Mouse (Mus musculus): ENCODE results near the gene Sdf2l1. TPM values are rescaled to one million over a fixed set of nuclear protein-coding genes. Genes with fewer than 3 reads are reported as not detected.

The Sdf2l1 gene
- polyA plus RNA-seq, 1 experiment from 2014 or later: 57.5 TPM

DNA sequence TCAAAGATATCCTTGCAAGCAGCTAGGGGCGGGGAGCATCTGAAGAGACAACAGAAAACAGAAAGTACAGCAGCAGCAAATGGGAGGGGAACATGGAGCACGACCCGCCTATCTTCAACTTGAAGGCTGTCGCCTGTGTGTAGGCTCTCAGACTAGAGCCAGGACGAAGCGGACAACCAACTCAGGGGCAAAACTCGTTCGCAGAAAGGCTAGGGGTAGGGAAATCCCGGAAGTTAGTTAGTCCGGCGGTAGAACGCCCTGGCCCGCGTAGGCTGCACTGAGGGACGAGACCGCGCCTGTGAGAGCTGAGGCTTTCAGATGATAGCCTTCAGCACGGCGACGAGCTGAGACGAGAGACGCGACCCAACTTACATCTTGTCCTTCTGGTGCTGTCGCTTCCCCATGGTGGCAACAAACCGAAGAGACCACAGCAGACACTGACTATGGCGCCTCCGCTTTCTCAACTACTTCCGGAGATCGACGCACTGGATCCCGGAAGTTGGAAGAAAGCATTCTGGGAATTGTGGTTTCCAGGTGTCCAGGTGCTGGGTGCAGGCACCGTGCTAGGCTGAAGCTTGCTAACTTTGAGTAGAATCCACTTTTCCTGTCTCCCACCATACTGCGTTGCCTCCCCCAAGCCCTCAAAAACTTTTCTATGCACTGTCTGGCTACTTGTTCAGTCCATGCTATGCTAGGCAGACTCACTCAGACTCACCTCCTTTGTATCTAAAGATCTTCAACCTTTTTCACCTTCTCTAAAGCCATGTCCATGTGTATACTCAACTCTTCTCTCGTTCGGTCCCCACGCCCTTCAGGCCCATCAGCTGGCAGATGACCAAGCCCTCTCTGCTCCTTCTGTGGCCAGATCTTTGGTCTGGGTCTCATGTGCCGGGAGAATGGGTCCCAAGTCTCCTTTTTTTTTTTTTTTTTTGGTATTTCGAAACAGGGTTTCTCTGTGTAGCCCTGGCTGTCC lies 21.1 kb downstream of the Sdf2l1 start, which contains the start of gene Ppil2:
Gene Ppil2, minus strand, starts transcription at position 487 of the 973 bp plus-strand sequence.
- peak within 1 kb of the TSS; percentile 66 for H3K4me2 ChIP-seq
- 9% methylated on average over 38 of the region's 38 CpGs for WGBS
- no peaks in the 10 kb centered on the region for H3K9me3 ChIP-seq (replicated peaks)
- no peaks in the 10 kb centered on the region for H3K27me3 ChIP-seq
- H3K4me1 ChIP-seq: peaks cover 13% of the 10 kb centered on the region
- peak within 1 kb of the TSS; percentile 80 for H3K9ac ChIP-seq
- ATAC-seq: peak; percentile 88
- H3K4me3 ChIP-seq: peak within 1 kb of the TSS; percentile 85
- H3K36me3 ChIP-seq (ENCODE audit: poor library complexity, severe bottlenecking): peaks cover 50% of the 10 kb centered on the region
- peak within 1 kb of the TSS; percentile 36; the same call in 1 of the 2 replicates for H3K27ac ChIP-seq

DNA sequence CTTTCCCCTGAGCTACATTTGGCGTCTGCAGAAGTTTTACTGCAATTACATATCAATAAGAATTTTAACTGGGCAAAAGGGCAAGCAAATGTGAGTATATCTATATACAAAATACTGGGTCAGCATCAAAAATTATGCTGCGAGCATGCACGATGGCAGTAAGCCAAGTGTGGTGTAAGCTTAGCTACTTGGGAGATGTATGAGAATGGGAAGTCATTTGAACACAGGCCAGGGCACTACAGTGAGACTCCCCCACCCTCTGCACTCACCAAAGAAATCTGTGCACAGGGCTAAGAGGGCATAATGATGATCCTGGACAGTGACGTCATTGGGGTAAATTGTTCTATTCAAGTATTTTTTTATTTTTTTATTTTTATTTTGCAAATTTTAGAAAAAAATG lies 27.6 kb downstream of the Sdf2l1 start:
- peaks cover 88% of the 10 kb centered on the region for H3K36me3 ChIP-seq (ENCODE audit: poor library complexity, severe bottlenecking)
- H3K27me3 ChIP-seq: no peaks in the 10 kb centered on the region
- no peak overlapping the region for H3K27ac ChIP-seq
- no peaks in the 10 kb centered on the region for H3K9me3 ChIP-seq (replicated peaks)
- H3K4me3 ChIP-seq: no peak overlapping the region
- ATAC-seq: no peak
- H3K4me2 ChIP-seq: no peak overlapping the region
- H3K4me1 ChIP-seq: peaks cover 17% of the 10 kb centered on the region
- WGBS: 87% methylated on average over 4 of the region's 4 CpGs
- H3K9ac ChIP-seq: no peak overlapping the region

DNA sequence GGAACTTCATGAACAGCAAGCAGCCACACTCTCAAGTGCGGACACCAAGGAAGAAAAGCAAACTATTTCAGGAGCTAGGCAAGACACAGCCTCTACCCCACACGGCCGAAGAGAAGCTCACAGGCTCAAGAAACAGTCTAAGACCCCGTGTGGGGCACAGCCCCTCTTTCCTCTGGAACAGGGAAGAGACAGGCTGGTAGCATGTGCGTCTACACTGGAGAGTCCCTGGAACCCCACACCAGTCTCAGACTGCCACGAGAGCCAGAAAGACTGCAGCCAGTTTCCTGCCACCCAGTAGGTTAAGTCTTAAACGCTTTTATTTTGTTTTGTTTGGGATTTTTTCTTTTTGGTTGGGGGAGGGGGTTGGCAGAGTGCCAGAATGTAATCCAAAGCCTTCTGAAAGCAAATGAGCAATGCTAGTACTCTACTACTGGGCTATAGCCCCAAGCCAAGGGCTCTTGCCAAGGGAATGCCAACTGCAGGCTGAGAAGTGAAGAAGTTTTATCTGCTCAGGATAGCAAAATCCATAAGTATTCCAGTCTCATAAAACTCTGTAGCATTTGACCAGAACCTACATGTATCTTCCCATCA lies 29.5 kb downstream of the Sdf2l1 start:
- H3K9ac ChIP-seq: no peak overlapping the region
- peak; percentile 70; the same call in 1 of the 2 replicates for ATAC-seq
- peaks cover 14% of the 10 kb centered on the region for H3K4me1 ChIP-seq
- H3K4me2 ChIP-seq: no peak overlapping the region
- H3K27ac ChIP-seq: peak overlapping the region; percentile 20; the same call in 1 of the 2 replicates
- H3K36me3 ChIP-seq (ENCODE audit: poor library complexity, severe bottlenecking): peaks cover 94% of the 10 kb centered on the region
- WGBS: 46% methylated on average over 7 of the region's 7 CpGs
- H3K27me3 ChIP-seq: no peaks in the 10 kb centered on the region
- H3K9me3 ChIP-seq (replicated peaks): no peaks in the 10 kb centered on the region
- no peak overlapping the region for H3K4me3 ChIP-seq

DNA sequence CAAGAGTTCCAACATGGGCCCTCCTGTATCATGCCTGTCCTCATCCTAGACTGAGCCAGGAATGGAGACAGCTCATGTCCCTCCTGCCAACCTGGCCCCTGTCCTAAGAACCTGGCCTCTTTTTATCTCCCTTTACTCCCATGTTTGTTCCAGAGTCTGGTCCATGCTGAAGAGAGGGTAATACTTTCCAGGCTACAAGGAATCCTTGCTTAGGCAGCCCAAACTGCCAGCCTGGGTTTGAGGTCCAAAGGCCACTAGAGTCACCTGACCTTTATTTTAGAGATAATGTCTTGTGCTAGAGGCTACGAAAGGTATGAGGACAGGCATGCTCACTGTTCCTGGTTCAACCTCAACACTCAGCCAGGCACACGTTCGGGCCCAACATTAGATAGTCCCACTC lies 35.2 kb downstream of the Sdf2l1 start:
- H3K4me1 ChIP-seq: no peaks in the 10 kb centered on the region
- H3K4me3 ChIP-seq: no peak overlapping the region
- no peak overlapping the region for H3K27ac ChIP-seq
- H3K9me3 ChIP-seq (replicated peaks): no peaks in the 10 kb centered on the region
- 95% methylated on average over 3 of the region's 3 CpGs for WGBS
- no peaks in the 10 kb centered on the region for H3K27me3 ChIP-seq
- peaks cover 97% of the 10 kb centered on the region for H3K36me3 ChIP-seq (ENCODE audit: poor library complexity, severe bottlenecking)
- no peak overlapping the region for H3K4me2 ChIP-seq
- ATAC-seq: no peak
- H3K9ac ChIP-seq: no peak overlapping the region

DNA sequence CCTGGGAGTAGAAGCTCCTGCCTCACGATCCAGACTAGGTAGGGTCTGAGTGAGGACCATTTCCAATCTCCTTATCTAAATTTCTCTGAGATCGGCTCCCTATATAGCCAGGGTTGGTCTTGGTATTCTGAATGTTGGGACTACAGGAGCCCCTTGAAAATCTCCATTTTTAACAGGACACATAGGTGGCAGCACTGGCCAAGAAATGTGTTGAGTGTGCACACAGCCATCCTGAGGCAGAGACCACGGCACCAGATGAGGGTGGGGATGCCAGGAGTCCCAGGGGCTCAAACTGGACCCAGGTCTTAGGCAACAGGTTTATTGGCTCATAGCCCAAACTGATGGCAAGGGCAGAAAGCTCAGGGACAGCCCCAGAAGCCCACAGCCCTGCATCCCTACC lies 43.8 kb downstream of the Sdf2l1 start:
- H3K27me3 ChIP-seq: no peaks in the 10 kb centered on the region
- H3K27ac ChIP-seq: no peak overlapping the region
- WGBS: 72% methylated on average over 3 of the region's 3 CpGs
- no peaks in the 10 kb centered on the region for H3K9me3 ChIP-seq (replicated peaks)
- peaks cover 100% of the 10 kb centered on the region for H3K36me3 ChIP-seq (ENCODE audit: poor library complexity, severe bottlenecking)
- ATAC-seq: no peak
- H3K4me3 ChIP-seq: no peak overlapping the region
- H3K4me2 ChIP-seq: no peak overlapping the region
- H3K9ac ChIP-seq: no peak overlapping the region
- H3K4me1 ChIP-seq: no peaks in the 10 kb centered on the region

DNA sequence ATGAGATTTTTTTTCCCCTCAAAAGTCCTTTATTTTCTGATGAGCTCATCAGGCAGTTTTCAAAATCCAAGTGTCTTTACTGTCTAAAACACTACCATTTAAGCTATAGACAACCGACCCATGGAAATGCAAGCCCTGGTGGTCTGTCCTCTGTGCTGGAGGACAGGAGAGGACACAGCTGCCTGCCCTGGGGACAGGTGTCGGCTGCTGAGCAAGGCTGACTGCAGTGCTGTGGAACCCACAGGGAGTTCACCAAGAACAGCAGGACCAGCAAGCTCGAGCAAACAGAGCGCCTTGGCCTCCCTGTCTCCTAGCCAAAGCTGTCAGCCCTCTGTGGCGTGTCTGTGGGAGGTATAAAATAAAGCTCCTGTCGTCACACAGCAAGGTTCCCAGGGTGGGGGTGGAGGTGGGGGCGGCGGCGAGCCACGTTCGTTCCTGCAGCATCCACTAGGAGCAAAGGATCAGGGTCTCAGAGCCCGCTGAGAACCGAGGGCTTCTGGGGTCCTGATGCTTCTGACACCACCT lies 45.5 kb downstream of the Sdf2l1 start:
- Histone ChIP-seq H3K4me2 (no peak overlapping the region), H3K27me3 (no peaks in the 10 kb centered on the region), H3K4me1 (no peaks in the 10 kb centered on the region), H3K4me3 (no peak overlapping the region), H3K27ac (no peak overlapping the region), H3K36me3 (ENCODE audit: poor library complexity, severe bottlenecking) (peaks cover 100% of the 10 kb centered on the region), H3K9me3 (replicated peaks) (no peaks in the 10 kb centered on the region), H3K9ac (no peak overlapping the region)
- WGBS: 81% methylated on average over 13 of the region's 13 CpGs
- ATAC-seq: no peak

DNA sequence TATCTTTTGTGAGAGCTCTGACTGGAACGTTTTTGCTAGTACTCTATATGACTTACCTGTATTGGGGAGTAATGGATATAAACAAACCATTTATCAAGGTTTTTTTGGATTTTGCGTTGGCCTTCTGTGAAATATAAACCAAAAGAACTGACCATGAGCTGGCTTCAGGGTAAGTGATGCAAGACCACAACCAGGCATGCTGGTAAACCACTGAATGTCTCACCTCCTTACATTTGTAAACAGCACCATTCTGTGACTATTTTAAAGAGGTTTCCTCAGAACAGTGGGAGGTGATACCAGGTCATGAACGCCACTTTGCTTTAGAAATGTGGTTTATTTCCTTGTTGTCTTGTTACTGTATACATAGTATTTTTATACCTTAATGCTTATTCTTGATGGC lies 45.9 kb downstream of the Sdf2l1 start:
- no peak overlapping the region for H3K9ac ChIP-seq
- no peaks in the 10 kb centered on the region for H3K4me1 ChIP-seq
- ATAC-seq: no peak
- H3K9me3 ChIP-seq (replicated peaks): no peaks in the 10 kb centered on the region
- no peak overlapping the region for H3K4me3 ChIP-seq
- 93% methylated on average over 3 of the region's 3 CpGs for WGBS
- no peaks in the 10 kb centered on the region for H3K27me3 ChIP-seq
- H3K36me3 ChIP-seq (ENCODE audit: poor library complexity, severe bottlenecking): peaks cover 100% of the 10 kb centered on the region
- H3K4me2 ChIP-seq: no peak overlapping the region
- no peak overlapping the region for H3K27ac ChIP-seq

DNA sequence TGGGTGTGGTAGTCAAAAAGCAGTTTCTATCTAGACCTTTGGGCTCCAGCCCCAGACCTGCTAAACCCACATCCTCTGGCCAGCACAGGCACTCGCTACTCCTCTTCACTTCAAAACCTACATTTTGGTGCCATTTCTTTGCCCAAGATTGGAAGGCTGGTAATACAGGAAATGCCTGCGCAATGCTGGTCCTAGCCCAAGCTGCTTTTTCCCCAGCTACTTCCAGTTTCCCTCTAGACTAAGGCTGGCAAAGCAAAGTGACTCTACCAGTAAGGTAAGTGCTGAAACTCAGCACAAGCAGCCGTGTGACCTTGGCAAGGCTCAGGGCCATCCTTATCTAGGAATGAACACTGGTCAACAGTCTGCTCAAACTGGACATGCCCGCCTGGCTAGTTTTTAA lies 46.5 kb downstream of the Sdf2l1 start:
- no peak overlapping the region for H3K4me3 ChIP-seq
- H3K4me1 ChIP-seq: no peaks in the 10 kb centered on the region
- H3K27me3 ChIP-seq: no peaks in the 10 kb centered on the region
- 94% methylated on average over 4 of the region's 4 CpGs for WGBS
- H3K9me3 ChIP-seq (replicated peaks): no peaks in the 10 kb centered on the region
- peaks cover 100% of the 10 kb centered on the region for H3K36me3 ChIP-seq (ENCODE audit: poor library complexity, severe bottlenecking)
- H3K4me2 ChIP-seq: no peak overlapping the region
- H3K27ac ChIP-seq: no peak overlapping the region
- no peak for ATAC-seq
- no peak overlapping the region for H3K9ac ChIP-seq

DNA sequence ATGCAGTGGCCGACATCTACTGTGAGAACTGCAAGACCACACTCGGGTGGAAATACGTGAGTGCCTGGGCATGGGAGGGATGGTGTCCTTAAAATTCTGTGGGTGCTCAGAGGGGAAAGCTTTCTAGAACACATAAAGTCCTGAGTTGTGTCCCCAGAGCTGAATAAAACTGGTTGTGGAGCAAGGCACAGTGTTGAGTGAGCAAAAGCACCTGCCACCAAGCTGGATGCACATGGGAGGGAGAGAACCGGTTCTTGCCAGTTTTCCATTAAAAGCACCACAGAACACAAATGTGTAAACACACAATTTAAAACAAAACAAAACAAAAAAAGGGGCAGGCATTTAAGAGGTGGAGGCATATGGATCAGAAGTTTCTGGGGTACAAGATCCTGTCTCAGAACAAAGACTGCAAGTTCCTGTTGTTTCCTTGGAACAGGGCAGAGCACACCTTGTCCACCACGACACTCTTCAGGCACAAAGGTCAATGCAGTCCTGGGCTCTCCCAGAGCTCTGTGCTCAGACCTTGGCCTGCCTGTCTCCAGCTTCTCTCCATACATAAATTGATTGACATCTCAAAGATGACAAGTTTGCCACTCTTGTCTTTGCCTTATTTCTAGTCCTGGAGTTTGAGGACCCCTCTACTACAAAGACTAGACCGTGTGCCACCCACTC lies 49.9 kb downstream of the Sdf2l1 start:
- peaks cover 9% of the 10 kb centered on the region for H3K4me1 ChIP-seq
- H3K27me3 ChIP-seq: no peaks in the 10 kb centered on the region
- no peak overlapping the region for H3K4me3 ChIP-seq
- H3K9me3 ChIP-seq (replicated peaks): no peaks in the 10 kb centered on the region
- no peak overlapping the region for H3K9ac ChIP-seq
- 91% methylated on average over 6 of the region's 6 CpGs for WGBS
- no peak for ATAC-seq
- no peak overlapping the region for H3K4me2 ChIP-seq
- peaks cover 96% of the 10 kb centered on the region for H3K36me3 ChIP-seq (ENCODE audit: poor library complexity, severe bottlenecking)
- no peak overlapping the region for H3K27ac ChIP-seq
